13 mouse cellular contexts compared by ENCODE assay signal in genomic region chr7:40766142-40766541, GRCm38 (mm10).
"Had no signal": no experiment of that assay in that cellular context is flagged by ENCODE, and none has a peak within 500 bp of the region (broad histone marks: within the 10 kb centered on the region; RNA-seq: fewer than 3 reads in every experiment).

No protein-coding gene starts in this region.

- H3K27ac ChIP-seq: limb, embryonic 12.5 days; liver, embryonic 13.5 days; lung, embryonic 15.5 days; macrophage had no signal

- H3K4me1 ChIP-seq: limb, embryonic 12.5 days; liver, embryonic 13.5 days; lung, embryonic 15.5 days; megakaryocyte, embryonic 14.5 days had no signal

- H3K27me3 ChIP-seq: limb, embryonic 12.5 days; liver, embryonic 13.5 days; lung, embryonic 15.5 days; megakaryocyte, embryonic 14.5 days had no signal

- H3K4me2 ChIP-seq: limb, embryonic 12.5 days; liver, embryonic 13.5 days; lung, embryonic 15.5 days had no signal

- H3K36me3 ChIP-seq: limb, embryonic 12.5 days; liver, embryonic 13.5 days; lung, embryonic 15.5 days had no signal

- DNase-seq: kidney, adult 8-10 months; kidney, postnatal 36 days; layer of hippocampus, adult 9-11 months; layer of hippocampus, postnatal 36 days; liver; liver, embryonic 13.5 days; liver, postnatal 0 days; lung, postnatal 14 days; thymus, postnatal 36 days had no signal

- H3K9me3 ChIP-seq: limb, embryonic 12.5 days; liver, embryonic 13.5 days; lung, embryonic 15.5 days had no signal

- ATAC-seq: liver, postnatal 0 days had no signal

- H3K4me3 ChIP-seq: limb, embryonic 12.5 days; liver, embryonic 13.5 days; lung, embryonic 15.5 days; megakaryocyte, embryonic 14.5 days had no signal

- H3K9ac ChIP-seq: limb, embryonic 12.5 days; liver, embryonic 13.5 days; liver, postnatal 0 days; lung, embryonic 15.5 days had no signal
